Mouse (Mus musculus) CH12F3 (cell line): ENCODE measurements around the gene Plin2.
"Not testable (repeated sequence)": the region's sequence is repeated elsewhere in the genome, so short reads cannot be mapped to it uniquely, and the experiment has no call there.

Source experiments
- in situ Hi-C: fragments of 300-500 bp; cut with MboI; formaldehyde crosslinking; loops from 2 replicates; pipeline ENCODE4 v1.14.3; 2020; ENCODE audit warnings: low sequenced_read_pairs

Gene Plin2

DNA sequence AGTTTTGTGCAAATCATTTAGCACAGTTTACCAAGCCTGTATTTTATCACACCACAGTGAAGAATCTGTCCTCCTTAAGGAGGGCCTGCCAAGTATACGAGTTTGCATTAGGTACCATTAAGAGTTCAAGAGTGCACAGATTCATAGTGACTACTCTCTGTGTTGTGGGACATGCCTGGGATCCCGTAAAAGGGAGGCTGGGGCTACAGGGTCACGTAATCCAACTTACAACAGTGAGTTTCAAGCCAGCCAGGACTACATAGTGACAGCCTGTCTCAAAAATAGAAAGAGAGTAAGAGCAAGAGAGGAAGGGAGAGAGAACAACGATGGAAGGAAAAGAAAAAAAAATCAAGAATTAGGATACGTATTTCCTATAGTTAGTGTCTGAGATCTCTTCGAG is 14.9 kb upstream of the Plin2 start:
- in situ Hi-C loops: no loop called here

DNA sequence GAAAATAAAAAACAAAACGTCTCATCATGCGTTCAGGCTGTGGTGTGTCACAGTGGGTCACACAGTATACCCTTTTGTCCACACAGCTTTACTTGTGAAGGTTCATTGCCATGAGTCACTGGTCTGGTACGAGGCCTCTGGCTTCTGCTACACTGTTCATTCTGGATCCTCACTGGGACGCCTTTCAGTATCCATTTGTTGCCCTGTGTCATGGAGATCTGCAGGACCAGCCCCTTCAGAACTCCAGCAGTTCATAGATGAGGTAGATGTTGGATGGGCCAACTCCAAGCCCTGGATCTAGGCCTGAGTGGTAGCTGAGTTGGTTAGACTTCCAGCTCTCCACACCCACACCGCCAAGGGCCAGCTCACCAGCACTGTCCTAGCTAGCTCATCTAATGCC is 13.9 kb upstream of the Plin2 start:
- in situ Hi-C loops: no loop called here

DNA sequence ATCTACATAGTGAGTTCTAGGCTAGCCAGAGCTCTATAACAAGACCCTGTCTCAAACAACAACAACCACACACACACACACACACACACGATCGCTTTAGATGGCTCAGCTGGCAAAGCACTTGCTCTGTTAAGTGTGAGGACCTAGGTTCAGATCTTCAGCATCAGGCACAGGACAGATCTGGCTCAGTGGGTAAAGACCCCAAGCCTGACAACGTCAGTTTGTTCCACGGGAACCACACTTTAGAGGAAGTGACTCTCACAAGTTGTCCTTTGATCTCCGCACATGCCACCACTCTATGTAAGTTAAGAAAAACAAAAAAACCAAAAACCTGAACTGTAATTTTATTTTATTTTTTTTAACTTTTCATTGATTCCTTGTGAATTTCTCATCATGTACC is 13.4 kb upstream of the Plin2 start:
- in situ Hi-C loops: no loop called here

DNA sequence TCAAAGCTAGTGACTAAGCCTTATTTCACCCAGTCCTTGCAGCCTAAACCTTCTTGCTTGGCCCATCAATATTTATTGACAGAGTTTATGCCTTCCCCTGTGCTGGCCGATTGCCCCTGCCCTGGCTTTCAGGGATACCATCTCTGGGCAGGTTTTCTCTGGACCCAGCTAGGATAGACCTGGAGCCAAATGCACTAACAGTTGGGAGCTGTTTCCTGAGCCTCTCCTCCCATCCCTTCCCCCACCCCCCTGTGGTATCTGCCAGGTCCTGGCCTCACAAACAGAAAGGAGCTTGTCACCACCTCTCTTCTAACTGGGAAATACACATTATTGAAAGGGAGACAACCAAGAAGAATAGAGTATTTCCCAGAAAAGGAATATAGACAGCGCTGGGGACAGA is 12.0 kb upstream of the Plin2 start:
- in situ Hi-C loops: no loop called here

DNA sequence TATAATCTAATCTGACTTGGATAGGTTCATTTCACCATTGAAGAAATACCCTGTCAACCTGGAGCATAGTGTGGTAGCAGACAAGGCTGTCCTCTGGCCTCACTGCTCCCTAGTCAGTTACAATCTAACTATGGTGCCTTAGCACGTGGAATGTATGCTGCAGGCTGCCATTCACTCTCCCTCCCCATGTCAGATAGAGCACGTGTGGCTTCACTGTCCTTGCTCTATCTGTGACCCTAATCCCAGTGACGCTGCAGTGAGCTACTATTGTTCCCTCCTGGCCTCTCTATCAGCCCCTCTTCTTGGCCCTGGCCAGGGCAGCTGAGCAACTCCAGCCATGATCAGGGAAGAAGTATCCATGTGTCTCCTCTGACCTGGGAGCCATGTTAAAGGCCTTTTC is 11.6 kb upstream of the Plin2 start:
- in situ Hi-C loops: no loop called here

DNA sequence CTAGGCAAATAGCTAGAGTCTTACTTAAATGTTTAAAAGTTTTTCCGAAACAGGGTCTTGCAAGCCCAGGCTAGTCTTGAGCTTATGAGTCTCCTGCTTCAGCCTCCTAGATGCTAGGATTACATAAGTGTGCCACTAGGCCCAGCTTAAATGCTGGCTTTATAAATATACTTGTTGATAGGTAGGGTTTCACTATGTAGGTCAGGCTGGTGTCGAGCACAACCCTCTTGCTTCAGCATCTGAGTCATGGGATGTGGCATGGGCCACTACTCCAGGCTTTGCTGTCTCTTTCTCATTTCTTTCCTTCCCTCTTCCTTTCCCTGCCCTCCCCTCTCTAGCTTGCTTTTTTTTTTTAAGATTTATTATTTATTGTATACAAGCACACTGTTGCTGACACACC is 9.8 kb upstream of the Plin2 start:
- in situ Hi-C loops: no loop called here

DNA sequence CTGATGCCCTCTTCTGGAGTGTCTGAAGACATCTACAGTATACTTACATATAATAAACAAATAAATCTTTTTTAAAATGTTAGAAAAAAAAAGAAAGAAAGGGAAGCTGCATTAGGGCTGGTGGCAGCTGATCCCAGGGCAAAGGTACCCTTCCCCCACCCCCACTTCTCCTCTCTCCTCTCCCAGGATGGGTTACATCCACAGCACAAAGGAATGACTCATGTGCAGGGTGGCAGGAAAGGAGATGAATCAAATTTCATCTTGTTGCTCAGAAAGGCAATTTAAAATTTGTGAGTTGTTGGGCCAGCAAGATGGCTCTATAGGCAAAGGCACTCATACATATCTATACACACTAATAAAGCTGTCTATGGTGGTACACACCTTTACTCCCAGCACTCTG is 6.9 kb upstream of the Plin2 start:
- in situ Hi-C loops: no loop called here

DNA sequence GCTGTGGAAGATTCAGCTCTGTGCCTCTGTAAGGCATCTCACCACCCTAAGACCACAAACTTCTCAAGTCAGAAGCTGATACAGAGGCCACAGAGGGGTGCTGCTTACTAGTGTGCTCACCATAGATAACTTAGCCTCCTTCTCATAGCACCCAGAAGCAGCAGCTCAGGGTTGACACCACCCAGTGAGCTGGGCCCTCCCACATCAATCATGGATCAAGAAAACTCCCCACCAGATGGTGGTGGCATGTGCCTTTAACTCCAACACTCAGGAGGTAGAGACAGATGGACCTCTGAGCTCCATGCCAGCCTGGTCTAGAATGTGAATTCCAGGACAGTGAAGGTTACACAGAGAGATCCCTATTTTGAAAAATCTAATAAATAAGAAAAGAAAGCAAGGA is 4.9 kb upstream of the Plin2 start:
- in situ Hi-C loops: not testable (repeated sequence)

DNA sequence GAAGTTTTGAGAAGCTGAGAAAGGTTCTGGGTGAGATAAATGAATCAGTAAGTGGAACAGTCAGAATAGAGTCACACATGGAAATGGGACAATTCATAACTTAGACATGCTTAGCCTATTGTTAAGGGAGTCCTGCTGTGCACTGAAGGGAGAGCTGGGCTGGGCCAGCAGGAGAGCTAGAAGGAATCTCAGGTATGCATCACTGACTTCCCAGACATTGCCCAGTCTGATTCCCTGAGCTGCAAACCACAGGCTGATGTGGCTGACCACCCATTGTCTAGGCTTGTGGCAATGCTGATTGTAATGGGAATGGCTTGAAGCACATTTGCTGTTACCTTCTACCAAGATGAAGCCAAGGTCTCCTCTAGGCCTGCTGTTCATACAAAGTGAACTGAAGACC is 4.3 kb upstream of the Plin2 start:
- in situ Hi-C loops: not testable (repeated sequence)

DNA sequence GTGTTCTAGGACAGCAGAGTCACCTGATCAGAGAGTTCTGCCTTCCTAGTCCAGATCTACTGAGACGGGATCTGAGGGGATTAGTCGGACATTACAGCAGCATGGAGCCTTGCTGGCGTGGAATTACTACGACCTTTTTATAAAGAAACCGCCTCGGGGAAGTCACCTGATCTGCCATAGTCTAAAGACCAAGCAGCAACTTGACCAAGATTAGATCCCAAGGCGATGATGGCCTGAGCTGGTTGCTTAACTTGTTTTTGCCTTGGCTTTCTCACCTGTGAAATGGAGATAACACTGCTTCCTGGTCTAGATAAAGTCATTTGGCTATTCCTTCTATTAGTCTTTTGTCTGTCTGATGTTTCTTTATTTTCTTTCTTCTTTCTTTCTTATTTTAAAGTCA is 2.6 kb upstream of the Plin2 start:
- in situ Hi-C loops: no loop called here

DNA sequence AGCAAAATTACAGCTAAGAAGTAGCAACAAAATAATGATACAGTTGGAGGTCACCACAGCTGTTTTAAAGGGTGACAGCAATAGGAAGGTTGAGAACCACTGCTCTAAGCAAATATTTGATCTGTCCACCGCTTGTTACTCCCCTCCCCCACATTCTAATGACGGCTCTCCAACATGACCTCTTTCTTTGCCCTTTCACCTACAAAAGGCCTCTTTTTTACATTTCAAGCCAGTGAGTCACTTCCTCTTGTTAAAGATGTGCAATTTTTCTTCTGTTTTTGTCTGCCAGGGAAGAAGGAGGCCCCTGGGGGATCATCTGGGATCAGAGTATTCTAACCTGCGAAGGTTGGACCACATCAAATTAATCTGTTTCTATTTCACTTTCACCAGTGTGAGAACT is 1.9 kb upstream of the Plin2 start:
- in situ Hi-C loops: no loop called here

DNA sequence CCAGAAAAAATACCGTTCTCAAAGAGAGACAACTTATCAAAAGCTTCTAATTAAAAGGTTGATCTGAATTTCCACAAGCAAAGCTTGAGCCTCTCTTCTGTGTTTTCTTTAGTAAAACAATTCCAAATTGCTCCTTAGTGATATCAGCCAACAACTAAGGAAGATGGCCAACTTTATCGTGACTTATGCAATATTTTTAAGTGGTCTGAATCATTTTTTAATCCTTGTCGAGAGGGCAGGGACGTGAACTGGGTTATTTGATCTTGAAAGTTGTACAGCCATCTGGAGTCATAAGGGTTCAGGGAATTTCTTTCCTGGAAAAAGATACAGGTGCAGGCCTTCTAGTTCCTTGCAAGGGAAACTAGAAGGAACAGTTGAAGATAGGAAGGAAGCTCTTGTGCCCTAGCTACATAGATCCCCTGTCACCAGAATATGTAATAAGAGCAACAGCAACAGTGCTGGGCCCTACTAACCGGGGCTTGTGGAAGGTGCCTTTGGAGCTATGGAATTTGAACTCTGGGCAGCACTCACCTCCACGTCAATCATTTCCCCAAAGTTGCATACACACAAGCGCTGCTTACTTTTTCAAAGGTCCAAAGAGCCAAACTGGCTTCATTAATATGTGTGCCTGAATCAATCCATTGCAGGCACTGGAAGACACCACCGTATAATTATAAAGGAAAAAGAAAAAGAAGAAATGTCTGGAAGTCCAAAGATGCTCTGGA is 884 bp upstream of the Plin2 start:
- in situ Hi-C loops: no loop called here

DNA sequence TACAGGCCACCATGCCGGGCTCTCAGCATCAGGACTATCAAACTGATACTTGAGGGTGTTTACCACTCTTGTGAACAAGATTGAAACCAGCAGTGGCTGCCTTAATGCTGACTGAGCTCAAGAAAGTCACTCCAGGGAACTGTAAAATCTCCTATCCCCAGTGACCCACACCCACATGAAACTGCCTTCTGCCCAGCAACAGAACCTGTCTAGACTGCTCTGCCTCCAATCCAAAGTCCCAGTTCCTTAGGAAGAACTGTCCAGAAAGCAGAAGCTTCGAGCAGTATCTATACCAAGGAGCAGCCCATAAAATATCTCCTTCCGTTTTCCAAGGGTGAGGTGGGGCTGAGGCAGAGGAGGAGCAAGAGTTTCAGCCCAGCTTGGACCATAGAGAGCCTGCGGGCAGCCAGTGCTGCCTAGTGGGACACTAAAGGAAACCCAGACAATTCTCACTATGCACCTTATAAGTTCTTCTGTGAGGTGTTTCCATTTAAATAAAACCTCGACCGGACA is 563 bp downstream of the Plin2 start:
- in situ Hi-C loops: not testable (repeated sequence)

DNA sequence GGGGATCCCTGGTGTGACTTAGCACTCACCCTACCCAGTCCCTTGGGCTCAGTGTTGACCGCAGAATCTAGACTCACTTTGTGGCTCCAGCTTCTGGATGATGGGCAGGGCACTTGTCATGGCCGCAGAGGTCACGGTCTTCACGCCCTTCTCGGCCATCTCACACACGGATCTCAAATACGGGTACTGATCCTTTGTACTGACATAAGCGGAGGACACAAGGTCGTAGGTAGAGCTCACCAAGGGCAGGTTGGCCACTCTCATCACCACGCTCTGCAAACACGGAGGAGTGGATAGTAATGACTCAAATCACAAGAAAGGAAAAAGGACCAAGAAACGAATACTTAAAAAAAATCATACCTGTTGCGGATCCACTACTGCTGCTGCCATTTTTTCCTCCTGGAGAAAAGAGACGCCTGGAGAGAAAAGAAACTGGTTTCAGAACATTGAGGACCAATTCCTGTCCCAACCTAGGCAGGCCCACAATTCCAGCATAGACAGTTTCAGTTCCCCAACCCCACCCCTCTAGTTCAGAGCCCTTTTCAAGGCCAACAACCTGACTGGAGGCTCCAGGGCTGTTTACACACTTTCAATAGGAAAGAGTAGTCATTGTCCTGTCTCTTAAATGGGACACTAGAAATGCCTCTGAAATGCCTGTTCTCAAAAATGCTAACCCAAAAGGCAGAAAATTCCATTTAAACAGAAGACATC is 1.4 kb downstream of the Plin2 start:
- in situ Hi-C loops: no loop called here

DNA sequence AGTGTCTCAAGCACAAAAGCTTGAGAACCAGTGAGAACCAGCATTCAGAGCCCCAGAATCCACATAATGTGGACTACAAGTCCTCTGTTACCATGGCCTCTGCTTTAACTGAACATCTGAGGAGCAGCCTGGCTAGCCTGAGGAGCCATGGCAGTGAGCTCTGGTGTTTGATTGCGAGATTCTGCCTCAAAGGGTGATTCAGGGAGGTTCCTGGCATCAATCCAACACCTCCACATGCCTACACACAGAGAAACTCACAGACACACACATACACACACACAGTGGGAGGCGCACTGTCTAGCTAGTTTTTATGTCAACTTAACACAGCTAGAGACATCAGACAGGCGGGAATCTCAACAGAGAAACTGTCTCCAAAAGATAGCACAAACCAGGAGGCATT is 4.3 kb downstream of the Plin2 start:
- in situ Hi-C loops: no loop called here

DNA sequence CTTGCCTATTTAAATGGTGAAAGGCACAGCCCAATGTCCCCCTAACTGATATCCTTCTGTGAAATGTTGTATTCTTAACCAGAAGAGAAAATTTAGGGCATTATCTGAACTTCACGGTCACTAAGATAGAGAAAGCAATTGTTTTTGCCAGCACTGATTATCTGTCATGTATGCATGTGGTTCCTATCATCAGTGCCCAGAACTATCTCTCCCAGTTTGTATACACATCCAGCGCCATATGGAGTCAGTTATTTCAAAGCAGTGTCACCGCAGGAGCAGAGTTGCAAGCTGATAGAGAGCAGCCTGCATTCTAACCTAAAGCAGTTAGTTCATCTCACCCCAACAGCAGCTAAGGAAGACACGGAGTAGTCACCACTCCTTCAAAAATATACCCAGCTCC is 5.9 kb downstream of the Plin2 start:
- in situ Hi-C loops: no loop called here

DNA sequence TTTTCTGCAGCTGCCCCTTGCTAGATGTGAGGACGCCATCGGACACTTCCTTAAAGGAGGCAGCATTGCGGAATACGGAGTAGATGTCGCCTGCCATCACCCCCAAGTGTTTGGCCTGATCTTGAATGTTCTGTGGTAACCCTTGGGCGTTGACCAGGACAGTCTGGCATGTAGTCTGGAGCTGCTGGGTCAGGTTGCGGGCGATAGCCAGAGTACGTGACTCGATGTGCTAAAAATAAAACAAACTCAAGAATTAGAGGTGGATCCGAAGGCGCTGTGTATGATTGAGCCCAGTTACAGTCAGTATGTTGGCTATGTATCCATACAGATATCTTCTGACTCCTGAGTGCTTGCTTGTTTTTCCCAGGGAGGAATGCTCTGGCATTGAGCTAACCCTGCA is 12.7 kb downstream of the Plin2 start:
- in situ Hi-C loops: no loop called here

DNA sequence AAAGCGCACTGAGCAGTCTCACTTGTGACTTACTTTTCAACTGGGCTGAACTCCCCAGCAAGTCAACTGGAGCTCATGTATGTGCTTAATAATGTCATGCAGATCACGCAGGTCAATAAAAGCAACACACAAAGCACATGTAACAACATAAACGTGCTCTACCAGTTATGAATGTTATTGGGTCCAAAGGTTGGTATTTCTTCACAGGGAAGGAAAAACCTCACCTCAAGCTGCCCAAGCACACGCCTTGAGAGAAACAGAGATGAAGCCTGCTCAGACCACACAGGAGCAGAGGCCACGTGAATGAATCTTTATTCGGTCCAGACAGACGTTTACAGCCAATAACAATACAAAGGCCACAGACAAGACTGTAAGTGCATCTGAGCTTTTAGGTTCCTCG is 13.4 kb downstream of the Plin2 start:
- in situ Hi-C loops: not testable (repeated sequence)

DNA sequence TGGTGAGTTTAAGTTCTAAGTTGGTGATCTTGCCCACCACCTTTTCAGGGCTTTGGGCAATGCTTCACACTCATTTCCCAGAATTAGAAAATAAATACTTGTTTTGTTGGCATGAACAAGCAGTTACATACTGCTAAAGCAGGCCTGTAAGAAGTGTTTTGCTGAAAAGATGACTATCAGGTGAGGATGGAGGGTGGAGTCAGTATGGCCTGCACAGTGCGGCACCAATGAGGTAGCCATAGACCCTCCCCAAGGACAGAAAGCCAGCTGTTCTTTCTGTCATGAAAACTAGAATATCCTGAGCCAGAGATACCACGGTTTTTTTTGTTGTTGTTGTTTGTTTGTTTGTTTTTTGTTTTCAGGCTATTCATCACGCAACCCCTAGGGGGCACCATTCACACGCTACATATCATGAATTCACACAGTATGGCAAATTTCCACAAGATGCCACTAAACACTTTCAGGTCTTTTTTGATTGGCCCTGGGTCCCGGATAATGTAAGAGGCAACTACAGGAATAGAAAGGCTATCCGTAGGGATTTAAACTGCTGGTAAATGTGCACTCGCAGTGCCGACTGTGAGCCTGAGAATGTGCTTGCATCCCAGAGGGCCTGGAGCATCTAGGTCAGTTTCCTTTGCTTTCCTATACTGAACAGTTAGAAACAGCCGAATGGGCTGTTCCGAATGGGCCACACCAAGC is 18.0 kb downstream of the Plin2 start:
- in situ Hi-C loops: no loop called here

DNA sequence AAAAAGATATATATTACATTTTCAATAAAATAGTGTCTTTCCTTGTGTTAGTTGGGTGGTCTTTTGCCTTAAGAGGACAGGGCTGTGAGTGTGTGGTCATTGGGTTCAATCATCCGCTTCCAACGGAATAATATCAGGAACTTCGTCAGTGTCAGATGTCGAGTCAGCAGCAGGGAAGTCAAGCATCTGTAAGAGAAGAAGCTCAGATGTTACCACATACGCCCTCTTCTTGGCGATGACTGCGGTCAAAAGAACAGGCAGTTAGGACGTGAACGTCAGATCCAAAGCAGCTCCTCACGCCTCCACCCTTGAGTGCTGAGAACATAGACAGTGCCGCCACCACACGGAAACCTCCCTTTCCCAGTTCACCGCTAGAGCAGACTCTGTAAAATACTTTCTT is 21.5 kb downstream of the Plin2 start:
- in situ Hi-C loops: not testable (repeated sequence)

DNA sequence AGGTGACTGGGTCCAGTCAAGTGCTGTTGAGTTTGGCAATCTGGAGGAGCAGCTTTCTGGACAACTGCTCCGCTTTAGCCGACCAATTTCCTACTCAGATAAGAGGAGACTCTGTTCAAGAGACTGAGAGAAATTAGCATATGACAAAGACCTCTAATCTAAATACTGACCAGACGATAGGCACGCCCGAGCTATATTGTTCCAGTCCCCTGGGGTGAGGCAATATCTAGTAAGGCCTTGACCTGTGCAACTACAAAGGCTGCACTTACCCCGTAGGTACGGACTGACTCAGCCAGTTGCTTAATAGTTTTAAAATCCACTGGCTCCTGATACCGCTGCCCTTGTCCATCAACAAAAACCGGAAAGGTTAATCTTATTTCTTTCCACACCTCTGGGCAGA is 32.3 kb downstream of the Plin2 start:
- in situ Hi-C loops: not testable (repeated sequence)

DNA sequence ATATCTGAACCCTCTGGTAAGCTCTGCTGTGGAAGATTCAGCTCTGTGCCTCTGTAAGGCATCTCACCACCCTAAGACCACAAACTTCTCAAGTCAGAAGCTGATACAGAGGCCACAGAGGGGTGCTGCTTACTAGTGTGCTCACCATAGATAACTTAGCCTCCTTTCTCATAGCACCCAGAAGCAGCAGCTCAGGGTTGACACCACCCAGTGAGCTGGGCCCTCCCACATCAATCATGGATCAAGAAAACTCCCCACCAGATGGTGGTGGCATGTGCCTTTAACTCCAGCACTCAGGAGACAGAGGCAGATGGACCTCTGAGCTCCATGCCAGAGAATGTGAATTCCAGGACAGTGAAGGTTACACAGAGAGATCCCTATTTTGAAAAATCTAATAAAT is 35.0 kb downstream of the Plin2 start:
- in situ Hi-C loops: not testable (repeated sequence)
